Mouse (Mus musculus): ENCODE measurements at regions not wholly inside any gene's neighbourhood (a gene's known extent, or its start where the extent isn't known, plus 50 kb on each side); places are given as distances from the start of the nearest gene placed in this dataset.

- in situ Hi-C loops (cut with MboI, MseI) = no loop called here
Measured at GRCm38 (mm10) chr16:55691069-55691468, 147.6 kb downstream of the Nfkbiz start.

GRCm38 (mm10) chr16:55663946-55664345 is 174.8 kb downstream of the Nfkbiz start:
- in situ Hi-C loops (cut with MboI, MseI) = no loop called here

GRCm38 (mm10) chr16:55636667-55637450 is 201.8 kb downstream of the Nfkbiz start:
- in situ Hi-C loops (cut with MboI, MseI) = no loop called here

- in situ Hi-C loops (cut with MboI, MseI) = no loop called here
Measured at GRCm38 (mm10) chr16:55636224-55636623, 202.5 kb downstream of the Nfkbiz start.

GRCm38 (mm10) chr16:55634691-55635090 is 204.0 kb downstream of the Nfkbiz start:
- in situ Hi-C loops (cut with MboI, MseI) = loop anchor here in 1 of 2 experiments (5.0 kb wide), 1 partner anchor 78 kb away; no protein-coding TSS in a partner anchor

GRCm38 (mm10) chr16:55632220-55632619 is 206.5 kb downstream of the Nfkbiz start:
- in situ Hi-C loops (cut with MboI, MseI) = loop anchor here in 1 of 2 experiments (5.0 kb wide), 1 partner anchor 80 kb away; no protein-coding TSS in a partner anchor

- in situ Hi-C loops (cut with MboI, MseI) = loop anchor here in 1 of 2 experiments (5.0 kb wide), 1 partner anchor 81 kb away; no protein-coding TSS in a partner anchor
Measured at GRCm38 (mm10) chr16:55631637-55632036, 207.1 kb downstream of the Nfkbiz start.

GRCm38 (mm10) chr16:55631048-55631447 is 207.7 kb downstream of the Nfkbiz start:
- in situ Hi-C loops (cut with MboI, MseI) = loop anchor here in 1 of 2 experiments (5.0 kb wide), 1 partner anchor 81 kb away; no protein-coding TSS in a partner anchor

- in situ Hi-C loops (cut with MboI, MseI) = no loop called here
Measured at GRCm38 (mm10) chr16:55627531-55627930, 211.2 kb downstream of the Nfkbiz start.

GRCm38 (mm10) chr16:55623422-55623821 is 215.3 kb downstream of the Nfkbiz start:
- in situ Hi-C loops (cut with MboI, MseI) = no loop called here

GRCm38 (mm10) chr16:55619731-55620130 is 219.0 kb downstream of the Nfkbiz start:
- in situ Hi-C loops (cut with MboI, MseI) = no loop called here

- in situ Hi-C loops (cut with MboI, MseI) = no loop called here
Measured at GRCm38 (mm10) chr16:55617958-55618357, 220.7 kb downstream of the Nfkbiz start.

GRCm38 (mm10) chr16:55617506-55617905 is 221.2 kb downstream of the Nfkbiz start:
- in situ Hi-C loops (cut with MboI, MseI) = no loop called here

GRCm38 (mm10) chr16:55616408-55617120 is 222.1 kb downstream of the Nfkbiz start:
- in situ Hi-C loops (cut with MboI, MseI) = no loop called here

- in situ Hi-C loops (cut with MboI, MseI) = no loop called here
Measured at GRCm38 (mm10) chr16:55612873-55613272, 225.8 kb downstream of the Nfkbiz start.

GRCm38 (mm10) chr16:55612001-55612400 is 226.7 kb downstream of the Nfkbiz start:
- in situ Hi-C loops (cut with MboI, MseI) = no loop called here

GRCm38 (mm10) chr16:55611172-55611571 is 227.5 kb downstream of the Nfkbiz start:
- in situ Hi-C loops (cut with MboI, MseI) = no loop called here

- in situ Hi-C loops (cut with MboI, MseI) = no loop called here
Measured at GRCm38 (mm10) chr16:55608361-55608760, 230.3 kb downstream of the Nfkbiz start.

- in situ Hi-C loops (cut with MboI, MseI) = no loop called here
Measured at GRCm38 (mm10) chr16:55606447-55607239, 232.1 kb downstream of the Nfkbiz start.

- in situ Hi-C loops (cut with MboI, MseI) = no loop called here
Measured at GRCm38 (mm10) chr16:55603611-55604010, 235.1 kb downstream of the Nfkbiz start.

GRCm38 (mm10) chr16:55589382-55589956 is 249.2 kb downstream of the Nfkbiz start:
- in situ Hi-C loops (cut with MboI, MseI) = no loop called here
